Mouse (Mus musculus) gonadal fat pad, adult 2 months (tissue): ENCODE results near the gene Cyp3a13. TPM values are rescaled to one million over a fixed set of nuclear protein-coding genes. Genes with fewer than 3 reads are reported as not detected.
A peak's percentile ranks its signal among the peaks of the same experiment; 100 is the strongest.
"Not testable (repeated sequence)": the region's sequence is repeated elsewhere in the genome, so short reads cannot be mapped to it uniquely, and the experiment has no call there.

Experiments used
- DNase-seq: peaks from one replicate; pipeline ENCODE4 v3.0.0-alpha.2; 2012; ENCODE audit warnings: low read depth
- polyA plus RNA-seq: library from polyadenylated mRNA; depleted of rRNA; stranded (reverse); fragments of >200 nt; gene quantifications from 2 replicates; pipeline ENCODE4 v1.2.3, GENCODE M21; 2012; rRNA removed

Cyp3a13 gene
- 0.04 and 0.05 TPM in 2 replicates for polyA plus RNA-seq

- DNase-seq = no peak
These were observed at the start of gene Cyp3a13 for GRCm38 (mm10) chr5:137921532-137921931. Gene Cyp3a13, minus strand, starts transcription at chr5:137921619.

GRCm38 (mm10) chr5:137966492-137966891 is 45.1 kb upstream of the Cyp3a13 start:
- DNase-seq = no peak

GRCm38 (mm10) chr5:137962945-137963344 is 41.5 kb upstream of the Cyp3a13 start, which contains the start of gene Gjc3:
Gene Gjc3, minus strand, starts transcription at chr5:137963098.
- DNase-seq = no peak

- DNase-seq = no peak
These were observed 35.0 kb upstream of the Cyp3a13 start for GRCm38 (mm10) chr5:137956404-137956803.

GRCm38 (mm10) chr5:137951218-137951617 is 29.8 kb upstream of the Cyp3a13 start:
- no peak for DNase-seq

GRCm38 (mm10) chr5:137947303-137947702 is 25.9 kb upstream of the Cyp3a13 start:
- peak; percentile 61 for DNase-seq

GRCm38 (mm10) chr5:137943133-137943532 is 21.7 kb upstream of the Cyp3a13 start:
- no peak for DNase-seq

- DNase-seq = no peak
These were observed 19.5 kb upstream of the Cyp3a13 start for GRCm38 (mm10) chr5:137940948-137941347.

GRCm38 (mm10) chr5:137937238-137937637 is 15.8 kb upstream of the Cyp3a13 start:
- no peak for DNase-seq

GRCm38 (mm10) chr5:137936486-137936885 is 15.1 kb upstream of the Cyp3a13 start:
- no peak for DNase-seq

GRCm38 (mm10) chr5:137933934-137934333 is 12.5 kb upstream of the Cyp3a13 start:
- not testable (repeated sequence) for DNase-seq

GRCm38 (mm10) chr5:137928439-137928838 is 7.0 kb upstream of the Cyp3a13 start:
- no peak for DNase-seq

- no peak for DNase-seq
These were observed 752 bp upstream of the Cyp3a13 start for GRCm38 (mm10) chr5:137922171-137922570.

- DNase-seq = no peak
These were observed 5.9 kb downstream of the Cyp3a13 start for GRCm38 (mm10) chr5:137915550-137915949.

GRCm38 (mm10) chr5:137914508-137914907 is 6.9 kb downstream of the Cyp3a13 start:
- no peak for DNase-seq

GRCm38 (mm10) chr5:137909564-137910262 is 11.7 kb downstream of the Cyp3a13 start:
- no peak for DNase-seq

- DNase-seq = no peak
These were observed 23.6 kb downstream of the Cyp3a13 start for GRCm38 (mm10) chr5:137897812-137898211.

GRCm38 (mm10) chr5:137892954-137893353 is 28.5 kb downstream of the Cyp3a13 start:
- no peak for DNase-seq

- no peak for DNase-seq
These were observed 33.8 kb downstream of the Cyp3a13 start for GRCm38 (mm10) chr5:137887666-137888065.

- peak; percentile 2 for DNase-seq
These were observed 35.5 kb downstream of the Cyp3a13 start for GRCm38 (mm10) chr5:137885894-137886293.

- DNase-seq = no peak
These were observed 38.1 kb downstream of the Cyp3a13 start for GRCm38 (mm10) chr5:137883345-137883744.

GRCm38 (mm10) chr5:137882922-137883321 is 38.5 kb downstream of the Cyp3a13 start:
- DNase-seq = no peak

- no peak for DNase-seq
These were observed 43.6 kb downstream of the Cyp3a13 start for GRCm38 (mm10) chr5:137877860-137878259.

GRCm38 (mm10) chr5:137875054-137875453 is 46.4 kb downstream of the Cyp3a13 start:
- no peak for DNase-seq
